Mouse (Mus musculus) heart, postnatal 0 days (tissue): ENCODE results near the gene Tenm2.

Experiments
- CTCF ChIP-seq: IDR thresholded peaks from 2 replicates; pipeline ENCODE4 v1.5.1; 2016; ENCODE audit warnings: antibody characterized with exemption, control low read depth, low read depth
- EP300 ChIP-seq: IDR thresholded peaks from 2 replicates; pipeline ENCODE4 v1.6.1; 2016; ENCODE audit warnings: antibody characterized with exemption, low read depth

DNA sequence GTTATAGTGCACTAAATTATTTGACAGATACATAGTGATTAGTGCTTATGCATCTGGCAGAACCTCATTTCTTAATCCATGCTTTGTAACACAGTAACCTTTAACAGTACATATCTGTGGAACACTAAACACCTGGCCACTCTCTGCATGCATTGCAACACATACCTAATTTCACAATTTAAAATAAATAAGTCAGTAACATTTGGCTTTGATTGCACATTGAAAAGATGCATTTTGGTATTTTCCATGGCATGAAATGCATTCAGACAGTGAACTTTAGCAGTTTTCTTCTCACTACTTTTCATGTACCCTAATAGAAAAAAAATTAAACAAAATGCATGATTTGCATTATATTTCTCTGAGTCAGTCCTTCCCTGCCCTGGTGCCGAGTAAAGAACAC lies 85.8 kb downstream of the Tenm2 start:
- TF ChIP-seq CTCF (no peak), EP300 (no peak)
